Mouse (Mus musculus) adrenal gland, postnatal 36 days (tissue): Measurements from ENCODE around the gene Sorcs2. TPM values are rescaled to one million over a fixed set of nuclear protein-coding genes. Genes with fewer than 3 reads are reported as not detected.
"Not testable (repeated sequence)": the region's sequence is repeated elsewhere in the genome, so short reads cannot be mapped to it uniquely, and the experiment has no call there.

Experiments
- DNase-seq, 2 experiments: peaks; one replicate each; pipeline ENCODE4 v3.0.0; 2021; ENCODE audit warnings: mixed read lengths in 1 of 2
- total RNA-seq, 2 experiments: library from RNA; stranded (reverse); gene quantifications; 2 replicates each; pipeline ENCODE4 v1.2.3; 2021

The Sorcs2 gene
- total RNA-seq, 2 experiments from 2014 or later, result 13.9 to 24.5 TPM

GRCm38 (mm10) chr5:36391751-36392150 is 6.2 kb downstream of the Sorcs2 start:
- DNase-seq, result no peak

GRCm38 (mm10) chr5:36390591-36390927 is 7.4 kb downstream of the Sorcs2 start:
- not testable (repeated sequence) for DNase-seq

- DNase-seq, result no peak
Measured at GRCm38 (mm10) chr5:36389731-36390590, 8.0 kb downstream of the Sorcs2 start.

GRCm38 (mm10) chr5:36385062-36385461 is 12.9 kb downstream of the Sorcs2 start:
- DNase-seq, result no peak

GRCm38 (mm10) chr5:36383431-36383830 is 14.5 kb downstream of the Sorcs2 start:
- DNase-seq, result no peak

GRCm38 (mm10) chr5:36382721-36383120 is 15.2 kb downstream of the Sorcs2 start:
- DNase-seq, result no peak

- no peak for DNase-seq
Measured at GRCm38 (mm10) chr5:36382134-36382693, 15.7 kb downstream of the Sorcs2 start.

GRCm38 (mm10) chr5:36379938-36380511 is 17.9 kb downstream of the Sorcs2 start:
- peak in 1 of 2 experiments; percentile 35 for DNase-seq

- DNase-seq, result no peak
Measured at GRCm38 (mm10) chr5:36378370-36378738, 19.6 kb downstream of the Sorcs2 start.

GRCm38 (mm10) chr5:36377456-36378369 is 20.2 kb downstream of the Sorcs2 start:
- peak; percentile 29 to 35 for DNase-seq

- no peak for DNase-seq
Measured at GRCm38 (mm10) chr5:36375886-36376285, 22.1 kb downstream of the Sorcs2 start.

GRCm38 (mm10) chr5:36374221-36375050 is 23.5 kb downstream of the Sorcs2 start:
- no peak for DNase-seq

- peak in 1 of 2 experiments; percentile 44 for DNase-seq
Measured at GRCm38 (mm10) chr5:36373246-36373891, 24.6 kb downstream of the Sorcs2 start.

- DNase-seq, result no peak
Measured at GRCm38 (mm10) chr5:36371731-36372130, 26.2 kb downstream of the Sorcs2 start.

- peak; percentile 39 to 60 for DNase-seq
Measured at GRCm38 (mm10) chr5:36369261-36369684, 28.7 kb downstream of the Sorcs2 start.

GRCm38 (mm10) chr5:36368511-36369135 is 29.3 kb downstream of the Sorcs2 start:
- DNase-seq, result peak in 1 of 2 experiments; percentile 49

GRCm38 (mm10) chr5:36367911-36368310 is 30.0 kb downstream of the Sorcs2 start:
- no peak for DNase-seq

GRCm38 (mm10) chr5:36367181-36367610 is 30.7 kb downstream of the Sorcs2 start:
- peak; percentile 75 to 80 for DNase-seq

GRCm38 (mm10) chr5:36361749-36362148 is 36.2 kb downstream of the Sorcs2 start:
- no peak for DNase-seq

GRCm38 (mm10) chr5:36360343-36360742 is 37.6 kb downstream of the Sorcs2 start:
- no peak for DNase-seq
